Mouse (Mus musculus): ENCODE results near the gene Slc7a5.

Gene Slc7a5

DNA sequence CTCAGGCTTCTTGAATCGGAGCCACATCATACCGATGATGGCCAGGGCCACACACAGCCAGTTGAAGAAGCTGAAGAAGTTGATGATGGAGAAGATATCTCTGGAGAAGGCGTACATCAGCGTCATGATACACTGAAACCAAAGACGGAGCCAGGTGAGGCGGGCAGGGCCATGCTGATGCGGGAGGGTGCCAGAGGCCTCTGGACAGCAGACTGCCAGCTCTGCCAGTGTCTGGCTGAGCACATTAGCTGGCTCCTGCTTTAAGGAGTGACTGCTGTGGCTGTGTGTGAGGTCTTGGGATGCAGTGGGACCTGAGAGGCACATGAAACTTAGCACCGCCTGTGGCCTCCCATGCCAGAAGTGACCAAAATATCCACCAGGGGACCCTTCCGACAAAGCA, 22.5 kb downstream of the Slc7a5 start:
- no peak for DNase-seq (ENCODE audit: extremely low read depth, low read depth)

DNA sequence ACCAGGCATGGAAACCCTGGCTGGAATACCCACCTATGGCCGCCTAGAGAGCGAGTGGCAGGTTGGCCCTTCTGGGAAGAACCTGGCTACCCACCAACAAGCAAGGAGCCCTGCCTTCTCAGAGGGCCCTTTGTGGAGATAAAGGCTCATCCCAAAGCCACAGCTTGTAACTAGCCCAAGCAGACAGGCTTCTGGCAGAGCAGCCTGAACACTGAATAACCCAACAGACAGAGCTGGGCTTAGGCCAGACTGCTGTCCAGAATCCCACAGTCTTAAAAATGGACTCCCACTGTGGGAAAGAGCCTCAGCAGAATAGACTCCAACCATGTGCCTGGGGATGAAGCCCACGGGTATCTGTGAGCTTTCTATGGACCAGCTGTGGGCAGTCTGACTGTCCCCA, 23.3 kb downstream of the Slc7a5 start:
- DNase-seq (ENCODE audit: extremely low read depth, low read depth) = no peak

DNA sequence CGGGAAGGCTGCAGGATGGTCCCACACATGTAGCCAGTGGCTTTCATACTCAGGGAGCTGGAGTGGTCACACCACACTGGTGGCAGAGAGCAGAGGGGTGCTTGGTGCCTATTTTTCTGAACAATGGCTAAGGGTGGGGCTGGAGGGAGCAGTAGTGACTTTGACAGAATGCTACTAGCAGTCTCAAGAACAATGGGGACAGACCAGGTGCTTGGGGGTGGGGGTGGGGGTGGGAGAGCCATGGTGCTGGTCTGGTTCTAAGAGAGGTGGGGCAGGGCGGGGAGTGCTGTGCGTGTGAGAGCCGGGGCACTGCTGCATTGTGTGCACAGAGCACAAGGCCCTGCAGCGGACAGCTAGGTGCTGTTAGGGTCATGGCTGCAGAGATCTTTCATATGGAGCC, 25.6 kb downstream of the Slc7a5 start:
- no peak for DNase-seq (ENCODE audit: extremely low read depth, low read depth)

DNA sequence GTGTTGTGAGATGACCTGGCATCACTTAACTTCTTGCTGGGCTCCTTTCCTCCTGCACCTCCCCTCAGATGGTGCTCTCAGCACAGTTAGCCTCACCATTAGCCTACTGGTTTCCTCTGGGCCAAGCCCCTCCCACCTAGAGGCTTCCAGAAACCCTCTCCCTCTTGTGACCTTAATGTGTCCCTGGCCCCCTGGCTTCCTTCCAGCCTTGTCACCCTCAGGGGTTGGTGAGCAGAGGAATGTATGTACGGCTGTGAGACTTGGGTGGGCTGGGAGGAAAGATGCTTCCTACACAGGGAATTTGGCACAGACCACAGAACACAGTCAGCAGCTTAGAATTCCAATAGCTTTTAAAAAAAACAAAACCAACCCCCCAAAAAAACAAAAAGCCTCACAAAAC, 26.7 kb downstream of the Slc7a5 start:
- no peak for DNase-seq (ENCODE audit: extremely low read depth, low read depth)

- no peak for DNase-seq (ENCODE audit: extremely low read depth, low read depth)
Observed at GRCm38 (mm10) chr8:121879712-121880111, 27.8 kb downstream of the Slc7a5 start.

GRCm38 (mm10) chr8:121877828-121878480, 29.5 kb downstream of the Slc7a5 start:
- DNase-seq (ENCODE audit: extremely low read depth, low read depth) = no peak

GRCm38 (mm10) chr8:121877212-121877611, 30.3 kb downstream of the Slc7a5 start:
- DNase-seq (ENCODE audit: extremely low read depth, low read depth) = no peak

GRCm38 (mm10) chr8:121875517-121875916, 32.0 kb downstream of the Slc7a5 start:
- no peak for DNase-seq (ENCODE audit: extremely low read depth, low read depth)

- DNase-seq (ENCODE audit: extremely low read depth, low read depth) = no peak
Observed at GRCm38 (mm10) chr8:121875045-121875444, 32.4 kb downstream of the Slc7a5 start.

GRCm38 (mm10) chr8:121874031-121874430, 33.5 kb downstream of the Slc7a5 start:
- no peak for DNase-seq (ENCODE audit: extremely low read depth, low read depth)

- DNase-seq (ENCODE audit: extremely low read depth, low read depth) = no peak
Observed at GRCm38 (mm10) chr8:121871833-121872440, 35.6 kb downstream of the Slc7a5 start.

DNA sequence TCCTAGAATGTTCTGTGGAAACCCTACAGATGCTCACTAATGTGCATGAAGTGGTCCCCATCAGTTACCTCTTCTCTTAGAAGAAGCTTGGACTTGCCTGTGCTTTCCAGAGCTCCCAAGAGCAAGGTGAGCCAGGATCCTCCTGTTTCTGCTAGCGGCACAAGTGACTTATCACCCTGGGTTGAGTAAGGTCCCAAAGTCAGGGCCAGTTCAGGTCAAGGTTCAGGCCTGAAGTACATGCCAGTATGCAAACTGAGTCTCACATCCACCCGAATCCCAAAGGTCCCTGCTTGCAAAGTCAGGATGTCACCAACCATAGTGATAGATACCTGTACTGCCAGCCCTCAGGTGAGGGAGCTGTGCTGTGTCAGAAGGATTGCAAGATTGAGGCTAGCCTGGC, 37.3 kb downstream of the Slc7a5 start:
- no peak for DNase-seq (ENCODE audit: extremely low read depth, low read depth)

- DNase-seq (ENCODE audit: extremely low read depth, low read depth) = no peak
Observed at GRCm38 (mm10) chr8:121868896-121869295, 38.6 kb downstream of the Slc7a5 start.

DNA sequence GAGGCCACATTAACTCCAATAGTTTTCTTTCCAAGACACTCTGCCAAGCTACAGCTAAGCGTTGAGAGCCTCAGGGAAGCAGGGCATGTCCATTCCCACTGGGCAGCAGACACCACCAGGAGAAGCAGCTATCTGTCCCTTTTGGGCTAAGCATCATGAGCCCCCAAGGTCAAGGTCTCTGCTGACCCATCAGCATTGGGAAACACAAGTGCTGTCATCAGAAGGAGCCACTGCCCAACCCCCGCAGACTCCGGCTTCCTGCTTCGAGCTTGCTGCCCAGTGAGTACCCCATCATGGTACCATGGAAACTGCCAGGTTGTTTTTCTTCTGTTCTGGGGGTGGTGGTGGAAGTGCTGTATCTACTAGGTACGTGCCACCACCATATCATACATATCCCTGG, 39.3 kb downstream of the Slc7a5 start:
- DNase-seq (ENCODE audit: extremely low read depth, low read depth) = no peak

DNA sequence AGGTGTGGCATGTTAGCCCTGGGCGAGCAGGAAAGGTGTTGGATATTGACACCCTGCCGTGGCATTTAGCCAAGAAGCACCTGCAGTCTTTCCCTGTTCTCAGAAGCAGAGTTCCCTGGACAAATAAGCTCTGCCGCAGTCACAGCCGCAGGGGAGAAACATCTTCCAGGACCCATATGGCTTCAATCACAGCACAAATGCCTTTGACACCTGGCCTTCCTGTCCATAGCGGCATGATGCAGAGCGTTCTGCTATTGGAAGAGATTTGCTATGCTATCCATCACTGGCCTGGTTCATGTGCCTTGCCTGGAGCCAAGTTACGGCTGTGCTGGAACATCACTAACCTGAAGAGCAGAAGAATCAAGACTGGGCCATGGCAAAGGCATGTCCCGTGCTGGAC, 42.1 kb downstream of the Slc7a5 start:
- DNase-seq (ENCODE audit: extremely low read depth, low read depth) = no peak

GRCm38 (mm10) chr8:121861806-121862548, 45.5 kb downstream of the Slc7a5 start:
- DNase-seq (ENCODE audit: extremely low read depth, low read depth) = no peak

GRCm38 (mm10) chr8:121861276-121861675, 46.2 kb downstream of the Slc7a5 start:
- no peak for DNase-seq (ENCODE audit: extremely low read depth, low read depth)

- no peak for DNase-seq (ENCODE audit: extremely low read depth, low read depth)
Observed at GRCm38 (mm10) chr8:121857747-121858146, 49.7 kb downstream of the Slc7a5 start.

GRCm38 (mm10) chr8:121857331-121857730, 50.2 kb downstream of the Slc7a5 start:
- no peak for DNase-seq (ENCODE audit: extremely low read depth, low read depth)

DNA sequence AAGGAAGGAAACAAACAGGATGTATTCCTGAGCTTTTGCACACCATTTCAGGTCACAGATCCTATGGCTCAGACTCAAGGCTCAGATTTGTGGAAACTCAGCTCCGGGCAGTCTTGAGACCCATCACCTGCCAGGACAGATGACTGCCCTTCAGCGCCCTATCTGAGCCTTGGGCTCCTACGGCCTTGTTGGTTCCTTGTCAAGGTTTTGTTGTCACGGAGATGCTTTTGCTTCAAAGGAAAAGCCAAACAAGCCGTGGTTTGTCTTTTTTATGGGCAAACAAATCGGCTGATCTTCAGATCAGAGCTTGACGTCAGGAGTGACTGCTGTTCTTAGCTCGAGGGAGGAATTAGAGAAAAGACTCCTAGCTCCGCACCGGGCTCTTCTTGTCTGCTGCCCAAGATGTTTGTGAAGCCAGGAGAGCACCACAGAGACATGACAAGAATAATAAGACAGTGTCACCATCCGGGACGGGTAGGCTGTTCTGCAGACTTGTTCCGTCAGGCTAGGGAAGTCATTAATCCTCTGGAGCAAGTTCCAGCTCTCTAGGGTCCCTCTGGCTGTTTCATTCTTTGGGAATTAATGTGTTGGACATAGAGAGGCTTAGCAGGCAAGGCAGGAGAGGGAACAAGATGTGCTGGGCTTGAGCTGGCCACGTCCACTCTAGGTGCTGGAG, 51.3 kb downstream of the Slc7a5 start:
- no peak for DNase-seq (ENCODE audit: extremely low read depth, low read depth)

- DNase-seq (ENCODE audit: extremely low read depth, low read depth) = no peak
Observed at GRCm38 (mm10) chr8:121853586-121853985, 53.9 kb downstream of the Slc7a5 start.

- no peak for DNase-seq (ENCODE audit: extremely low read depth, low read depth)
Observed at GRCm38 (mm10) chr8:121852464-121852863, 55.0 kb downstream of the Slc7a5 start.
